Mouse (Mus musculus): ENCODE data around the gene Gm3633.
"Not testable (repeated sequence)": the region's sequence is repeated elsewhere in the genome, so short reads cannot be mapped to it uniquely, and the experiment has no call there.

Gm3633 gene

DNA sequence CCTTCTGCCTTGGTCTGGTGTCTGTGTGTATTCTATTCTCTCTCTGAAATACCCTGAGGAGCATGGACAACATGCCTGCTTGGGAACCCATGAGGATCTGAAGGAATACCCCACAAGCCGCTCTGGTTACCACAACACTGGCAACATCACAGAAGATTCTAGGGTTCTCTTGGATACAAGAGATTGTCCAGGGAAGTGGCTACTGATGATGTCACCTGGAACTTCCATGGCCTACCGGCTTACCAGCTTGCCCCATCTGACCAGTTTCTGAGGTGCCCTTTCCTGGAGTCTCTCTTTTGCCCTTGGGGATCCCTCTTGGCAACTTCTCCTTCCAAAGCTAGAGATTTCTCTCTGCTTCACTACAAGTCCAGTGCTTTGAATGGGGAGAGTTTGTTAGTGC lies at the start of gene Gm3633:
Gene Gm3633 (minus strand): TSS at position 101 of the 400 bp plus-strand sequence.
- DNase-seq, result not testable (repeated sequence)

DNA sequence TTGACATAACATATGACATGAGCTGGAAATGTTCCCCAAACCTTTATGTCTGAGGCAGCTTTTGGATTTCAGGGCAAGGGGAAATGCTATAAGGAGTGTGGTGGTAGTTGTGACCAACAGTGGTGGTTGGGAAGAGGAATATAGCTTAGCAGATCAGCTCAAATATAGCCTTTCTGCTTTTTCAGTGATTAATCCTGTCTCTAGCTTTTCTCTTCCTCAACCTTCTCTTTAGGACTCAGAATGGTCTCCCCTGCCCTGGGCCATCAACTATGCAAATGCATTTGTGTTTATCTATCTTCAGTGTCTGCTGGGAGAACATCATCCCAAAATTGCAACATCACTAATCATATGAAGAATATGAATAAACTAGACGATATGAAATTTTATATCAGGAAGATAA lies 13.9 kb upstream of the Gm3633 start, which contains the start of gene Gm10378:
Gene Gm10378 (plus strand): TSS at position 301 of the 400 bp plus-strand sequence.
- not testable (repeated sequence) for DNase-seq

DNA sequence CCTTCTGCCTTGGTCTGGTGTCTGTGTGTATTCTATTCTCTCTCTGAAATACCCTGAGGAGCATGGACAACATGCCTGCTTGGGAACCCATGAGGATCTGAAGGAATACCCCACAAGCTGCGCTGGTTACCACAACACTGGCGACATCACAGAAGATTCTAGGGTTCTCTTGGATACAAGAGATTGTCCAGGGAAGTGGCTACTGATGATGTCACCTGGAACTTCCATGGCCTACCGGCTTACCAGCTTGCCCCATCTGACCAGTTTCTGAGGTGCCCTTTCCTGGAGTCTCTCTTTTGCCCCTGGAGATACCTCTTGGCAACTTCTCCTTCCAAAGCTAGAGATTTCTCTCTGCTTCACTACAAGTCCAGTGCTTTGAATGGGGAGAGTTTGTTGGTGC lies 41.9 kb downstream of the Gm3633 start, which contains the start of gene Gm17124:
Gene Gm17124 (minus strand): TSS at position 101 of the 400 bp plus-strand sequence.
- DNase-seq, result not testable (repeated sequence)
